ENCODE assay signal across 31 mouse cellular contexts in the genomic region with DNA sequence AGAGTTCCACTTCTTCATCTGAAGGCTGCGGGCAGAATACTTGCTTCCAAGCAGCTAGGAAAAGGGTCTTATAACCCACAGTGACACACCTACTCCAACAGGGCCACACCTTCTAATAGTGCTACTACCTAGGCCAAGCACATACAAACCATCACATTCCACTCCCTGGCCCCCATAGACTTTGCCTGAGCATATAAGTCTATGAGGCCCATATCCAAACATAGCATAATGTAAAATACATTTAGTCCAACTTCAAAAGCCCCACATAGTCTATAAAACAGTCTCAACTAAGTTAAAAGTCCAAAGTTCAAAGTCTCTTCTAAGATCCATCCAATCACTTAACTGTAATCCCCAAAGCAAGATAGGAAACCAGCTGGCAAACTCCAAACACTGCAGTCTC.
"Had no signal": no experiment of that assay in that cellular context is flagged by ENCODE, and none has a peak within 500 bp of the region (broad histone marks: within the 10 kb centered on the region; RNA-seq: fewer than 3 reads in every experiment).

No protein-coding gene starts in this region.

- H3K4me1 ChIP-seq: limb, embryonic 10.5 days; limb, embryonic 12.5 days; limb, embryonic 13.5 days; limb, embryonic 15.5 days; liver, embryonic 12.5 days; liver, embryonic 13.5 days; liver, embryonic 15.5 days; lung, embryonic 15.5 days; megakaryocyte, embryonic 14.5 days; midbrain, embryonic 10.5 days; midbrain, embryonic 12.5 days; midbrain, embryonic 13.5 days; midbrain, embryonic 15.5 days had no signal

- H3K9ac ChIP-seq: limb, embryonic 12.5 days; limb, embryonic 13.5 days; limb, embryonic 15.5 days; liver, embryonic 12.5 days; liver, embryonic 13.5 days; liver, embryonic 14.5 days; liver, embryonic 15.5 days; liver, postnatal 0 days; lung, embryonic 14.5 days; lung, embryonic 15.5 days; midbrain, embryonic 12.5 days; midbrain, embryonic 13.5 days; midbrain, embryonic 15.5 days had no signal

- H3K27me3 ChIP-seq: limb, embryonic 12.5 days; limb, embryonic 13.5 days; limb, embryonic 15.5 days; liver, embryonic 12.5 days; liver, embryonic 13.5 days; liver, embryonic 15.5 days; lung, embryonic 15.5 days; megakaryocyte, embryonic 14.5 days; midbrain, embryonic 12.5 days; midbrain, embryonic 13.5 days; midbrain, embryonic 15.5 days had no signal

- H3K9me3 ChIP-seq: limb, embryonic 10.5 days; limb, embryonic 12.5 days; limb, embryonic 13.5 days; limb, embryonic 15.5 days; liver, embryonic 12.5 days; liver, embryonic 13.5 days; liver, embryonic 15.5 days; lung, embryonic 15.5 days; megakaryocyte, embryonic 14.5 days; midbrain, embryonic 10.5 days; midbrain, embryonic 12.5 days; midbrain, embryonic 13.5 days; midbrain, embryonic 15.5 days had no signal

- ATAC-seq: liver, embryonic 12.5 days; liver, postnatal 0 days; lung, postnatal 0 days; midbrain, embryonic 13.5 days; midbrain, embryonic 15.5 days; midbrain, embryonic 16.5 days had no signal

- H3K27ac ChIP-seq: limb, embryonic 10.5 days; limb, embryonic 12.5 days; limb, embryonic 13.5 days; limb, embryonic 15.5 days; liver, embryonic 12.5 days; liver, embryonic 13.5 days; liver, embryonic 14.5 days; liver, embryonic 15.5 days; lung, embryonic 15.5 days; macrophage; midbrain, embryonic 10.5 days; midbrain, embryonic 12.5 days; midbrain, embryonic 13.5 days; midbrain, embryonic 15.5 days had no signal

- DNase-seq: left cerebral cortex, postnatal 4 days; liver; liver, embryonic 13.5 days; liver, postnatal 0 days; lung, adult 18-20 months; lung, adult 2 months; lung, embryonic 14.5 days; lung, postnatal 10 days; lung, postnatal 14 days; lung, postnatal 36 days; lung, postnatal 4 days; midbrain, embryonic 14.5 days had no signal

- H3K4me3 ChIP-seq: limb, embryonic 10.5 days; limb, embryonic 12.5 days; limb, embryonic 13.5 days; limb, embryonic 15.5 days; liver, embryonic 12.5 days; liver, embryonic 13.5 days; liver, embryonic 15.5 days; lung, embryonic 15.5 days; megakaryocyte, embryonic 14.5 days; midbrain, embryonic 10.5 days; midbrain, embryonic 12.5 days; midbrain, embryonic 13.5 days; midbrain, embryonic 15.5 days; myocyte had no signal

- H3K4me2 ChIP-seq: limb, embryonic 12.5 days; limb, embryonic 13.5 days; limb, embryonic 15.5 days; liver, embryonic 11.5 days; liver, embryonic 12.5 days; liver, embryonic 13.5 days; liver, embryonic 15.5 days; lung, embryonic 14.5 days; lung, embryonic 15.5 days; midbrain, embryonic 11.5 days; midbrain, embryonic 12.5 days; midbrain, embryonic 13.5 days; midbrain, embryonic 15.5 days had no signal

- H3K36me3 ChIP-seq: limb, embryonic 10.5 days; limb, embryonic 12.5 days; limb, embryonic 13.5 days; limb, embryonic 15.5 days; liver, embryonic 12.5 days; liver, embryonic 13.5 days; liver, embryonic 15.5 days; lung, embryonic 15.5 days; midbrain, embryonic 10.5 days; midbrain, embryonic 12.5 days; midbrain, embryonic 13.5 days; midbrain, embryonic 15.5 days had no signal
